Mouse (Mus musculus) myocyte (in vitro differentiated cells): ENCODE data around the gene Gzmd. TPM values are rescaled to one million over a fixed set of nuclear protein-coding genes. Genes with fewer than 3 reads are reported as not detected.
"Not testable (repeated sequence)": the region's sequence is repeated elsewhere in the genome, so short reads cannot be mapped to it uniquely, and the experiment has no call there.

Experiments
- H3K27me3 ChIP-seq: one replicate; pipeline ENCODE4 v1.6.1; 2011; ENCODE audit not compliant: control insufficient read depth, insufficient read depth, insufficient read length
- H3K36me3 ChIP-seq: one replicate; pipeline ENCODE4 v1.6.1; 2011; ENCODE audit not compliant: control insufficient read depth, insufficient read depth
- H3K4me2 ChIP-seq: one replicate; pipeline ENCODE4 v1.6.1; 2011; ENCODE audit warnings: low read depth, control low read depth
- H3K4me3 ChIP-seq: one replicate; pipeline ENCODE4 v1.5.1; 2011; ENCODE audit warnings: mild to moderate bottlenecking, control low read depth, moderate library complexity
- H3K79me2 ChIP-seq: one replicate; pipeline ENCODE4 v1.6.1; 2011; ENCODE audit not compliant: control insufficient read depth, insufficient read depth
- H3ac ChIP-seq: one replicate; pipeline ENCODE4 v1.6.1; 2011; ENCODE audit not compliant: control insufficient read depth, insufficient read length
- CEBPB ChIP-seq: IDR thresholded peaks from 2 replicates; pipeline ENCODE4 v1.6.1; 2011; ENCODE audit warnings: mild to moderate bottlenecking, moderate library complexity; ENCODE audit not compliant: poor library complexity, insufficient read depth, severe bottlenecking
- E2F4 ChIP-seq: IDR thresholded peaks from one replicate; pipeline ENCODE4 v1.6.1; 2011; ENCODE audit warnings: mild to moderate bottlenecking, control low read depth, moderate library complexity; ENCODE audit not compliant: insufficient read depth
- MAX ChIP-seq: IDR thresholded peaks from one replicate; pipeline ENCODE4 v1.6.1; 2011; ENCODE audit warnings: low read depth, mild to moderate bottlenecking, control low read depth
- MYOD1 ChIP-seq, 3 experiments: IDR thresholded peaks; one replicate each; pipeline ENCODE4 v1.6.1; 2011; ENCODE audit warnings: control low read depth in 2 of 3, low read depth in 2 of 3, mild to moderate bottlenecking in 2 of 3, moderate library complexity in 1 of 3; ENCODE audit not compliant: insufficient read length in 2 of 3, control insufficient read depth in 1 of 3
- MYOG ChIP-seq, 3 experiments: IDR thresholded peaks; one replicate each; pipeline ENCODE4 v1.6.1; 2011; ENCODE audit warnings: control low read depth in 2 of 3, low read depth in 2 of 3, mild to moderate bottlenecking in 2 of 3; ENCODE audit not compliant: insufficient read length in 2 of 3, control insufficient read depth in 1 of 3, insufficient read depth in 1 of 3
- POLR2A ChIP-seq: IDR thresholded peaks from one replicate; pipeline ENCODE4 v1.6.1; 2011; ENCODE audit warnings: low read depth, mild to moderate bottlenecking, control low read depth, moderate library complexity; ENCODE audit not compliant: insufficient read length
- POLR2AphosphoS2 ChIP-seq: IDR thresholded peaks from one replicate; pipeline ENCODE4 v1.6.1; 2011; ENCODE audit warnings: low read depth, control low read depth; ENCODE audit not compliant: insufficient read length
- REST ChIP-seq: IDR thresholded peaks from one replicate; pipeline ENCODE4 v1.6.1; 2011; ENCODE audit warnings: mild to moderate bottlenecking, control low read depth, moderate library complexity; ENCODE audit not compliant: insufficient read depth, insufficient read length
- SRF ChIP-seq: IDR thresholded peaks from one replicate; pipeline ENCODE4 v1.6.1; 2011; ENCODE audit warnings: low read depth; ENCODE audit not compliant: control insufficient read depth, insufficient read length
- TCF12 ChIP-seq: IDR thresholded peaks from one replicate; pipeline ENCODE4 v1.6.1; 2011; ENCODE audit warnings: mild to moderate bottlenecking, control low read depth; ENCODE audit not compliant: poor library complexity, insufficient read depth, severe bottlenecking
- TCF3 ChIP-seq: IDR thresholded peaks from one replicate; pipeline ENCODE4 v1.6.1; 2011; ENCODE audit warnings: low read depth, control low read depth; ENCODE audit not compliant: insufficient read length
- USF1 ChIP-seq: IDR thresholded peaks from one replicate; pipeline ENCODE4 v1.6.1; 2011; ENCODE audit warnings: low read depth, mild to moderate bottlenecking, control low read depth, moderate library complexity
- polyA plus RNA-seq: library from polyadenylated mRNA; unstranded; fragments of >200 nt; fragmentation: generic; extraction: Trizol; gene quantifications from one replicate; pipeline ENCODE4 v1.2.1, GENCODE M21; 2012; ENCODE audit warnings: missing spikeins

Gzmd gene
- polyA plus RNA-seq, 1 experiment, result 0.05 TPM

- H3K4me2 ChIP-seq, result no peak overlapping the region
- H3K4me3 ChIP-seq, result no peak overlapping the region
- H3K79me2 ChIP-seq, result no peaks in the 10 kb centered on the region
- TF ChIP-seq E2F4 (no peak), CEBPB (no peak), MYOD1 (IDR thresholded peaks at IDR 0.05; ENCODE audit: control insufficient read depth in 1 of 3, insufficient read length in 2 of 3, low read depth in 2 of 3) (no peak), REST (no peak), TCF12 (no peak), USF1 (no peak), POLR2A (no peak), TCF3 (no peak), SRF (no peak), POLR2AphosphoS2 (no peak), MYOG (IDR thresholded peaks at IDR 0.05; ENCODE audit: control insufficient read depth in 1 of 3, insufficient read depth in 1 of 3, insufficient read length in 2 of 3, low read depth in 2 of 3) (no peak)
- H3K36me3 ChIP-seq, result no peaks in the 10 kb centered on the region
- no peak overlapping the region for H3ac ChIP-seq
- H3K27me3 ChIP-seq, result peaks cover 4% of the 10 kb centered on the region
Observed at GRCm38 (mm10) chr14:56162109-56162508, 29.7 kb upstream of the Gzmd start.

GRCm38 (mm10) chr14:56159479-56159878, 27.1 kb upstream of the Gzmd start, which contains the start of gene Gzmg:
Gene Gzmg (minus strand): TSS chr14:56159579.
- not testable (repeated sequence) for H3K27me3 ChIP-seq, H3K4me3 ChIP-seq, H3ac ChIP-seq, H3K4me2 ChIP-seq, H3K36me3 ChIP-seq, H3K79me2 ChIP-seq

GRCm38 (mm10) chr14:56155340-56155739, 22.9 kb upstream of the Gzmd start:
- Histone ChIP-seq H3ac (no peak overlapping the region), H3K36me3 (no peaks in the 10 kb centered on the region), H3K4me3 (no peak overlapping the region), H3K4me2 (no peak overlapping the region), H3K79me2 (no peaks in the 10 kb centered on the region), H3K27me3 (peaks cover 4% of the 10 kb centered on the region)
- TF ChIP-seq MAX (no peak), POLR2AphosphoS2 (no peak), REST (no peak), TCF12 (no peak), MYOG (IDR thresholded peaks at IDR 0.05; ENCODE audit: control insufficient read depth in 1 of 3, insufficient read depth in 1 of 3, insufficient read length in 2 of 3, low read depth in 2 of 3) (no peak), E2F4 (no peak), MYOD1 (IDR thresholded peaks at IDR 0.05; ENCODE audit: control insufficient read depth in 1 of 3, insufficient read length in 2 of 3, low read depth in 2 of 3) (no peak), TCF3 (no peak), USF1 (no peak), SRF (no peak), POLR2A (no peak)

GRCm38 (mm10) chr14:56133675-56134074, 1.3 kb upstream of the Gzmd start:
- not testable (repeated sequence) for H3ac ChIP-seq, H3K27me3 ChIP-seq, H3K4me2 ChIP-seq, H3K79me2 ChIP-seq, H3K36me3 ChIP-seq, H3K4me3 ChIP-seq

- H3K27me3 ChIP-seq, result no peaks in the 10 kb centered on the region
- H3K36me3 ChIP-seq, result no peaks in the 10 kb centered on the region
- H3K79me2 ChIP-seq, result no peaks in the 10 kb centered on the region
- no peak overlapping the region for H3ac ChIP-seq
- no peak overlapping the region for H3K4me2 ChIP-seq
- no peak for TF ChIP-seq SRF
- no peak for TF ChIP-seq MYOG (IDR thresholded peaks at IDR 0.05; ENCODE audit: control insufficient read depth in 1 of 3, insufficient read depth in 1 of 3, insufficient read length in 2 of 3, low read depth in 2 of 3)
- TF ChIP-seq POLR2A, result no peak
- TF ChIP-seq MYOD1 (IDR thresholded peaks at IDR 0.05; ENCODE audit: control insufficient read depth in 1 of 3, insufficient read length in 2 of 3, low read depth in 2 of 3), result no peak
- TF ChIP-seq TCF3, result no peak
- TF ChIP-seq REST, result no peak
- TF ChIP-seq POLR2AphosphoS2, result no peak
- TF ChIP-seq MAX, result no peak
- no peak for TF ChIP-seq USF1
- TF ChIP-seq CEBPB, result no peak
- no peak for TF ChIP-seq E2F4
- TF ChIP-seq TCF12, result no peak
- no peak overlapping the region for H3K4me3 ChIP-seq
Observed at GRCm38 (mm10) chr14:56128341-56128740, 4.1 kb downstream of the Gzmd start.
